Mouse (Mus musculus) fat pad, adult 2 months (tissue): ENCODE data around the gene Pla2g6.

Experiments used
- DNase-seq: peaks from one replicate; pipeline ENCODE4 v3.0.0-alpha.2; 2011; ENCODE audit warnings: low read depth, low spot score; ENCODE audit errors: extremely low read depth

Gene Pla2g6

GRCm38 (mm10) chr15:79351331-79351767 lies 23.2 kb upstream of the Pla2g6 start:
- DNase-seq = no peak

DNA sequence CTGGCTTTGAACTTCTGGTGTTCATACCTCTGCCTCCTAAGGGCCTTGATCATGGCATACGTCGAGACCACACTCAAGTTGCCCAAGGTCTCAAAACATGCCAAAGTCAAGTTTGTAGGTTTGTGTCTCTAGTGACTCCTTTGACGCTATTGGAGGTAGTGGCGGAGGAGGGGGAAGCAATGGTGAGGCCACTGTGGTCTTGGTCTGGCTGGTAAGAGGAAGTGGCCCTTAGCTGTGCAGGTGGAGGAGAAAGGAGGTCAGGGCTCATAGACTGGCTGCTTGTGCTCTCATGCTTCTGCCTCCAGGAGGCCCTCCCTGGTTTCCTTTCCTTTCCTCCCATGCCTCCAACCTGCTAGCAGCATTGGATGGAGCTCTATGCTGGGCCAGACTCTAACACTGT lies 22.7 kb upstream of the Pla2g6 start:
- no peak for DNase-seq

DNA sequence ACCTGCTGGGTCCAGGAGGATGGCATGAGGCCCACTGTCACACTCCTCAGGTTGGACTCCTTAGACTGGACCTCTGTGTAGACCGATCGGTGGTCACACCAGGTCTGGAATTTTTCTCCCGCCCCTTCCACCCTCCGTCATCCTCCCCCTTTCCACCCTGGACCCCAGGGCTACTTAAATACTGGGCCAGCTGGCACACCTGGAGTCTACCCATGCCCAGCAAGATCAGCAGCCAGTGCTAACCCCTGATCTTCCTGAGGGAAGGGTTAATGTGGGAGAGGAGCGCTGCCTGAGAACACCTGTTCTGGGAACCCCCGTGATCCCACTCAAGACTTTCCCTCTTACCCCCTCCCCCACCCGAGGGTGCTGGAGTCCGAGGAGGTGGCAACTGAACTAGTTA lies 20.5 kb upstream of the Pla2g6 start:
- DNase-seq = no peak

- DNase-seq = no peak
Measured at GRCm38 (mm10) chr15:79347845-79348506, 19.8 kb upstream of the Pla2g6 start.

DNA sequence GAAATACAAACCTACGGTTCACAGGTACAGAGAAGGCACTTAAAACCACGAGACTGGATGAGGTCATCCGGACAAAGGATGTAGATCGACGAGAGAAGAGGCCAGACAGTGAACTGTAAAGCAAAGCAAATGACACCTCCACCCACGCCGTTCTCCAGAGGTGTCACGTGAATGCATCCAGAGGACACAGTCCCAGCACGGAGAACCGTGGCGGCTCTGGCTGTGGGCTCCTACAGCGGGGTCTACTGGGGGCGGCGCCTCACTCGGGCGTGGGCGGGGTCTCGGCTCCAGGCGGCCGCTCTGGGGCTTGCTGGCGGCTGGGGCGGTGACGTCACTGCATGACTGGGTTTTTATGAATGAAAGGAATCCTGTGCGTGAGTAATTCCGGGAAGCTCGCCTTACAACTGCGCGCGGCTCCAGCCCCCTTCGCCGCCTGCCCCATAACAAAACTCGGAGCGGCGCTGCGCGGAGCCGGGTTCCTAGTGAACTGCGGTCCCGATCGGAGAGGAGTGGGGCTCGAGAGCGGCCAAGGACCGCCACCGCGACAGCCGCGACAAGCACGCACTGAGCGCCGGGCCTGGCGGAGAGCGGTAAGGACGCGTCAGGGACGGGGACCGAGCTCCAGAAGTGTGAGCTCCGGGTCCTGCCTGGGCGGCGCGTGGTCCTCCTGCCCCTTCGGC lies 19.1 kb upstream of the Pla2g6 start:
- DNase-seq = no peak

- DNase-seq = no peak
Measured at GRCm38 (mm10) chr15:79346051-79346793, 18.0 kb upstream of the Pla2g6 start, which contains the start of gene Maff. TSS of gene Maff (plus strand) at chr15:79346621.

DNA sequence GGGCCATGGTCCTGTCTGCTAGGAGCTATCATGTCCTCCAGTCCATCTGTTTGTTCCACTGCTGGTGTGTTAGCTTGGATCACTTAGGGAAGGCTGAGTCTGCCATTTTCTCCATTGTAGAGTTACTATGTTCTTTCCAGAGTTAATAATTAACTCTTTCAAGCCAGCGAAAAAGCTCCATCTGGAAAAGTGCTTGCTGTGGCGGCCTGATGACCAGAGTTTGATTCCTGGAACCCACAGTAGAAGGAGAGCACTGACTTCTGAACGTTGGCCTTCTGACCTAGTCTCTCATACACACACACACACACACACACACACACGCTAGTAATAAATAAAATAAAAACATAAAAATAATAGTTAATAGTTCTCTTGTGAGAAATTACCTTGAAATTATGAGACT lies 16.4 kb upstream of the Pla2g6 start:
- no peak for DNase-seq

GRCm38 (mm10) chr15:79342641-79343337 lies 14.6 kb upstream of the Pla2g6 start:
- DNase-seq = no peak

- no peak for DNase-seq
Measured at GRCm38 (mm10) chr15:79338978-79339377, 10.8 kb upstream of the Pla2g6 start.

GRCm38 (mm10) chr15:79335061-79335655 lies 7.0 kb upstream of the Pla2g6 start:
- no peak for DNase-seq

DNA sequence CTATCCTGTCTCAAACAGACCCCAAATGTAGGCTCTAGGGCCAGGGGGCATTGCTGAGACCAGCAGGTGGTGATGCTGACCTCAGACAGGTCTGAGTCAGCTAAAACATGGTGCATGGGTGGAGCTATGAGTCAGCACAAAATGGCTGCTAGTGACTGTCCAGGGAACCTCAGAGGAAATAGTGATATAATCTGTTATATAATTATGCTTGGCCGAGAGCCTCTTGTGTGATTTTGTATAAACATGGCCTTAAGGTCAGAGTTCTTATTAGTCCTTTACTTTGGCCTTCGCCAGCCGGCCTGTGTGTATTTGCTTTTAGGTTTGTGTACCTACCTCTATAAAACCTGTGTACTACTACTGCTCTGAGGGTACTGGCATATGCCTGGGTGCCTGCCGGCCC lies 5.2 kb upstream of the Pla2g6 start:
- DNase-seq = no peak

DNA sequence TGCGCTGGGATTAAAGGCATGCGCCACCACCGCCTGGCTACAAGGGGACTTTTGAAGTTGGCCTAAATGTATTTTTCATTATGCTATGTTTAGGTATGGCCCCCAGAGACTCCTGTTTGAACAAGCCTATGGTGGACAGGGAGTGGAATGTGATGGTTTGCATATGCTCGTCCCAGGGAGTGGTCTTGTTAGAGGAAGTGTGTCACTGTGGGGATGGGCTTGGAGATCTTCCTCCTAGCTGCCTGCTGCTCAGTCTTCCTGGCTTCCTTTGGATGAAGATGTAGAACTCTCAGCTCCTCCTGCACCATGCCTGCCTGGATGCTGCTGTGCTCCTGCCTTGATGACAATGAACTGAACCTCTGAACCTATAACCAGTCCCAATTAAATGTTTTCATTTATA lies 2.3 kb upstream of the Pla2g6 start:
- no peak for DNase-seq

GRCm38 (mm10) chr15:79329979-79330363 lies 1.8 kb upstream of the Pla2g6 start:
- no peak for DNase-seq

DNA sequence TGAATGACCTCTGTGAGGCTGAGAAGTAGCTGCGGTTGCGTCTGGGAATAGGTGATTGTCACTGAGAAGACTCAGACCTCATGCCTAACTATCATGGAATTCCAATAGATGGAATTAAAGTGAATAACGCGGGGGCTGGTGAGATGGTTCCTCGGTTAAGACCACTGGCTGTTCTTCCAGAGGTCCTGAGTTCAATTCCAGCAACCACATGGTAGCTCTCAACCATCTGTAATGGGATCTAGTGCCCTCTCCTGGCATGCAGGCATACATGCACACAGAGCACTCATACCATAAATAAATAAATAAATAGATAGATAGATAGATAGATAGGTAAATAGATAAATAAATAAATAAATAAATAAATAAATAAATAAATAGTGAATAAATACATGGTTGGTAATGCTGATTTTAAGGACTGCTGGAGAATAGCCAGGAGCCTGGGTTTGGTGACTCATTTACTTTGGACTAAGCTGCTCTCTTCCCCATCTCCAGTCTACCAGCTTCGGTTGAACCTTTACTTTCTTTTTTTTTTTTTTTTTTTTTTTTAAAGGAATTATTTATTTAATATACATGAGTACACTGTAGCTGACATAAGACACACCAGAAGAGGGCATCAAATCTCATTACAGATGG lies 1.3 kb upstream of the Pla2g6 start:
- DNase-seq = no peak

DNA sequence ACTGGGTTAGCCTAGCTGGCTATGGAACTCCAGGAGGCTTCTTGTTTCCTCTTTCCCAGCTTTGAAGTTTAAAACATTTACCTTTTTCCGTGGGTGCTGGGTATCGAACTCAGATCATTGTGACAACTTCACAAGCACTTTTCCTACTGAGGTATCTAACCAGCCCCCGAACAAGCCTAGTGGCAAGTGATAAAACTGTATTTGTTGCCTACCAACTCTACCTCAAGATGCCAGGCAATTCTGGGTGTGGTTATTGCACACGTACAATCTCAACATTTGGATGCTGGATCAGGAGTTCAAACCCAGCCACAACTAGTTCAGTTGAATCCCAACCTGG lies 717 bp upstream of the Pla2g6 start:
- DNase-seq = no peak

- peak; percentile 74 for DNase-seq
Measured at GRCm38 (mm10) chr15:79326971-79327961, 924 bp downstream of the Pla2g6 start.

DNA sequence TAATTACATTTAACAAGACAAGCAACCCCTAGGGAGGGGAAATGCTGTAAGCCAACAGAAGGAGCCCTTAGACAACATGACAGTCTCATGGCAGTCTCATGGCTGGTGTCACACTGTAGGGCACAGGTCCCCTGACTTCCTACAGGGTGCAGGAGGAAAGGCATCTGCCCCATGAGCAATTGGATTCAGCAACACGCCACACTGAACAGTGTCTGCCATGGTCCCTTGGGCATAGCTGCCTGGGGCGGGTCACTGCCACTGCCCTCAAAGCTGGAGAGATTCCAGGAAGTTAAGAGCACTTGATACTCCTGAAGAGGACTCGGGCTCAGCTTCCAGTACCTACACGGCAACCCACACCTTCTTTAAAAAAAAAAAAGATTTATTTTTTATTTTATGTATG lies 1.9 kb downstream of the Pla2g6 start:
- no peak for DNase-seq

GRCm38 (mm10) chr15:79325742-79326141 lies 2.4 kb downstream of the Pla2g6 start:
- no peak for DNase-seq

GRCm38 (mm10) chr15:79324373-79324772 lies 3.8 kb downstream of the Pla2g6 start:
- DNase-seq = no peak

DNA sequence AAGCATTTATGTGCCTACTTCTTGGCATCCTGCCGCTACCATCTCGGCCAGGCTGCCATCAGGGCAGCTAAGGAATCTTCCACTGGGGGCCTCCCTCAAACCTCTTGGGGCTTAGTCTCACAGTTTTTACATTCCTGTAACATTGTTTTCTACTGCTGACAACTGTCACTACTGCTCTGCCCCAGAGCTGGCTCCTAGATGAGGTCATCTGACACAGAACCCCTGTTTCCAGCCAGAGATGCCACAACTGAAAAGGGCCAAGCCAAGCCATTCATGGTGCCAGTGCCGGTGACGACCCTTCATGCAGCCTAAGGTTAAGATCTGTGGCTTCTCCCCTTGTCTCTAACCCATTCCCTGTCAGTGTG lies 4.4 kb downstream of the Pla2g6 start:
- no peak for DNase-seq
